Mouse (Mus musculus) adrenal gland, adult (tissue): ENCODE data around the gene Gm28363.
"Not testable (repeated sequence)": the region's sequence is repeated elsewhere in the genome, so short reads cannot be mapped to it uniquely, and the experiment has no call there.

Experiments used
- DNase-seq, 2 experiments: peaks; one replicate each; pipeline ENCODE4 v3.0.0; 2022 to 2023; ENCODE audit warnings: low spot score in 1 of 2; ENCODE audit not compliant: inconsistent age in 2 of 2

Gene Gm28363

DNA sequence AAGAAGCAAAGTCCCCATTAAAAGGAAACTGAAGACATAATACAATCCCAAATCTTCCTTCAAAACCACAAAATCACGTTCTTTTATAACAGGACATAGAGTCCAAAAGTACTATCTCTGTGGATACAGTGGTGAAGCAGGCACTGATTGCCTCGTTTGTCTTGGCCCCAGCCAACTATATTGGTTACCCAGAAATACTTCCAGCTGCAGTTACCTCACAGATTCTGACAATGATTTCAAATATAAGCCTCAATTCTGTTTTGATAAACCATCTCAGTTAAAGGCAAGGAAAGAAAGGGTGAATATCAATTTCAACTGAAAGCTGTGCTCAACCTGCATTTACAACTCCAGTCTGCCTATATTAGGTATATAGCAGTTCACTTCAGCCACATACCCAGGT is at the start of gene Gm28363:
TSS of gene Gm28363 (plus strand) at position 301 of the 400 bp plus-strand sequence.
- not testable (repeated sequence) for DNase-seq

DNA sequence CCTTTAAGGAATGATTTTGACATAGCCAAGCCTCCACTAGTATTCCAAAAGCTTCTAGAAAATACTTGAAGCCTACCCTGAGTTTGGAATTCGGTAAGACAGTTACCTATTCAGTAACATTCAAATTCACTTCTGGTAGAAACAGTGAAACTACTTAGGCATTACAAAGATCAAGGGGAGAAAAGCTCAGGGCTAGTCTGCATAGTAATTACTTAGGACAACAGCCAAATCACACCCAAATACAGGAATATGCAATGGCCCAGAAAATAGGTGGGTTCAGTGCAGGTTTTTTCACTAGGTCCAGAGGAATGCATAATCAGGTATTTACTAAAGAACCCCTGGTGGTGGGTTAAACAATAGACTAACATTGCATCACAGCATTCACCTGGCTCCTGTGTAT is 46.7 kb upstream of the Gm28363 start:
- DNase-seq: not testable (repeated sequence)
